Mouse (Mus musculus) liver, embryonic 14.5 days (tissue): ENCODE results near the gene Vav2.

Source experiments
- CTCF ChIP-seq: IDR thresholded peaks from 2 replicates; pipeline ENCODE4 v1.5.1; 2016; ENCODE audit warnings: antibody characterized with exemption, low read depth, control low read depth
- EP300 ChIP-seq: IDR thresholded peaks from 2 replicates; pipeline ENCODE4 v1.6.1; 2016; ENCODE audit warnings: antibody characterized with exemption, low read depth

DNA sequence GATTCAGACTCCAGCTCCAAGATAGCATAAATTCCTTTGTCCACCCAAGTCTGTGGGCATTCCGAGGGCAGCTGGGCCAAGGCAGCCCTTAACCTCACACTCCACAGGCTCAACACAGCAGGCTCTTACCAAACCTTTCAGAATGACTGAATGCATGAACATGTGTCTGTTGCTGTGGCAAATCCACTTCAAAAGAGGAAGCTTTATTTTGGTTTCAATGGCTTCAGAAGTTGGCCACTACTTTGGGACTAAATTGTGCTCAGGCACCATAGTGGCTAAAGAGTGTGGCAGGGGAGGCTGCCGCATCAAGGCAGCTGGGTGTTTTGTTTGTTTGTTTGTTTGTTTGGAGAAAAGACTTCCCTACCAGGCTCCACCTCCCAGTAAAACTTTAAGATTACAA is 26.8 kb downstream of the Vav2 start:
- TF ChIP-seq CTCF: no peak
- TF ChIP-seq EP300: no peak
